Comparison of ENCODE assay signal across 41 mouse cellular contexts in genomic region chr1:157082931-157083330, GRCm38 (mm10). TPM values are rescaled to one million over a fixed set of nuclear protein-coding genes. Genes with fewer than 3 reads are reported as not detected.
"Had no signal": no experiment of that assay in that cellular context is flagged by ENCODE, and none has a peak within 500 bp of the region (broad histone marks: within the 10 kb centered on the region; RNA-seq: fewer than 3 reads in every experiment).

No protein-coding gene starts in this region.

- H3K27ac ChIP-seq: heart, adult 2 months; heart, embryonic 10.5 days; heart, embryonic 13.5 days; heart, embryonic 15.5 days; hindbrain, embryonic 10.5 days; hindbrain, embryonic 12.5 days; hindbrain, embryonic 13.5 days; hindbrain, embryonic 14.5 days; hindbrain, embryonic 15.5 days; hindbrain, postnatal 0 days; intestine, embryonic 15.5 days; kidney, embryonic 15.5 days; kidney, postnatal 0 days; layer of hippocampus, adult 2 months had no signal

- H3K4me3 ChIP-seq: heart, adult 2 months; heart, embryonic 10.5 days; heart, embryonic 12.5 days; heart, embryonic 13.5 days; heart, embryonic 15.5 days; hindbrain, embryonic 10.5 days; hindbrain, embryonic 12.5 days; hindbrain, embryonic 13.5 days; hindbrain, embryonic 15.5 days; intestine, embryonic 15.5 days; kidney, embryonic 15.5 days; layer of hippocampus, adult 2 months had no signal

- H3K27me3 ChIP-seq: heart, embryonic 12.5 days; heart, embryonic 13.5 days; heart, embryonic 15.5 days; hindbrain, embryonic 13.5 days; hindbrain, embryonic 15.5 days; intestine, embryonic 15.5 days had no signal

- DNase-seq: heart, adult 2 months; heart, postnatal 10 days; heart, postnatal 14 days; heart, postnatal 36 days; heart, postnatal 4 days; kidney, adult 11 months; kidney, adult 18-20 months; kidney, adult 2 months; kidney, adult 8-10 months; kidney, adult 9 months; kidney, postnatal 10 days; kidney, postnatal 14 days; kidney, postnatal 25 days; kidney, postnatal 36 days; kidney, postnatal 4 days; layer of hippocampus, adult 9-11 months had no signal

- H3K36me3 ChIP-seq: heart, embryonic 10.5 days; heart, embryonic 12.5 days; heart, embryonic 13.5 days; heart, embryonic 15.5 days; hindbrain, embryonic 10.5 days; hindbrain, embryonic 12.5 days; hindbrain, embryonic 13.5 days; hindbrain, embryonic 15.5 days; intestine, embryonic 15.5 days; kidney, embryonic 15.5 days had no signal

RNA-seq across cellular contexts. Expression of gene Tex35, which starts 25.5 kb away (rescaled TPM):
- polyA plus RNA-seq: heart, adult 2 months; heart, embryonic 10.5 days; heart, embryonic 11.5 days; heart, embryonic 12.5 days; heart, embryonic 13.5 days; heart, embryonic 14.5 days; heart, embryonic 15.5 days; heart, embryonic 16.5 days; heart, postnatal 0 days; hindbrain, embryonic 10.5 days; hindbrain, embryonic 11.5 days; hindbrain, embryonic 12.5 days; hindbrain, embryonic 13.5 days; hindbrain, embryonic 14.5 days; hindbrain, embryonic 15.5 days; hindbrain, embryonic 16.5 days; hindbrain, postnatal 0 days; intestine, embryonic 14.5 days; intestine, embryonic 15.5 days; intestine, embryonic 16.5 days; intestine, postnatal 0 days; kidney, embryonic 14.5 days; kidney, embryonic 15.5 days; kidney, postnatal 0 days; large intestine, adult 2 months had no signal
